Mouse (Mus musculus) adrenal gland, adult 10 weeks (tissue): ENCODE measurements around the gene Xlr4c. TPM values are rescaled to one million over a fixed set of nuclear protein-coding genes. Genes with fewer than 3 reads are reported as not detected.

Experiments
- polyA plus RNA-seq: library from polyadenylated mRNA; stranded (reverse); fragments of 350-450 nt; fragmentation: Illumina TruSeq; extraction: RNeasy Lipid Tissue Mini Kit (QIAGEN cat#74804); gene quantifications from one replicate; pipeline ENCODE4 v1.2.3, GENCODE M21; 2014; ENCODE audit warnings: low read depth, low replicate concordance

Gene Xlr4c
- polyA plus RNA-seq = not detected

DNA sequence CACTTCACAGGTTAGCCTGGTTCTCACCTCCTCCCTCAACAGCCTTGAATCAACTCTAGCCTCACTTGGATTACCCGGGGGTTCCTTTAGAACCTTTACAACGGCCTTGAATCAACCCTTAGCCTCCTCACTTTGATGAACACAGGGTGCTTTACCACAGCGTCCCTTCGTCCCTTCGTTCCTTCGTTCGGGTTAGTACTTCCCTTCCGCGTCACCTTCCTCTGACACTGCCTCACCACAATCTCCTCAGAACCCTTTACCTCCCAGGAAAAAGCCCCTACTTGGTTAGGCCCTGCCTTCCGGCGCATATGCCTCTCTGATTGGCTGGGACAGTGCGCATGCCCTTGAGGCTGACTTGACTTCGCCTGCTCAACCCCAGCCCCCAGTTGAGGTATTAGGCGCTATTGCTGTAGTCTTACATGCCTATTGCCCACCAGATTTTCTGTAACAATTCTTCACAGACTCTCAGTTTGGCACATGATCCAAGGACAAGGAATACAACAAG is at the start of gene Xlr4c:
Gene Xlr4c, minus strand, starts transcription at position 310 of the 505 bp plus-strand sequence.

DNA sequence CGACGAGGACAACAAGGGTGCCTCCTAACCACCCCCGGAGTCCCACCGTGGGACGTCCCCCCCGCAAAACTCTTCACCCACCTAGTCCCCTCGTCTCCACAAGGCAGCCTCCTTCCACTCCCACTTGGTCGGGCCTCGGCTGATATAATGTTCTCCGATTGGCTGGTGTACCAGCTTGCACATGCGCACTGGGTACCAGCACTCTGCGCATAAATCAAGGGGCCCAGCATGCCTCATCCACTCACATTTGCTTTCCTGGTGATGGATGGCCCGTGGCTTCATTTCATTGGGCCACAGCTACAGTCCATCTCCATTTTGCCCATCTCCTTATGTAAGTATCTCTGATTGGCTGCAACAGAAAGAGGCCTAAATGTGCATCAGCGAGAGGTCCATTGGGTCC is 22.3 kb upstream of the Xlr4c start, which contains the start of gene Xlr3c:
Gene Xlr3c, minus strand, starts transcription at position 121 of the 400 bp plus-strand sequence.

DNA sequence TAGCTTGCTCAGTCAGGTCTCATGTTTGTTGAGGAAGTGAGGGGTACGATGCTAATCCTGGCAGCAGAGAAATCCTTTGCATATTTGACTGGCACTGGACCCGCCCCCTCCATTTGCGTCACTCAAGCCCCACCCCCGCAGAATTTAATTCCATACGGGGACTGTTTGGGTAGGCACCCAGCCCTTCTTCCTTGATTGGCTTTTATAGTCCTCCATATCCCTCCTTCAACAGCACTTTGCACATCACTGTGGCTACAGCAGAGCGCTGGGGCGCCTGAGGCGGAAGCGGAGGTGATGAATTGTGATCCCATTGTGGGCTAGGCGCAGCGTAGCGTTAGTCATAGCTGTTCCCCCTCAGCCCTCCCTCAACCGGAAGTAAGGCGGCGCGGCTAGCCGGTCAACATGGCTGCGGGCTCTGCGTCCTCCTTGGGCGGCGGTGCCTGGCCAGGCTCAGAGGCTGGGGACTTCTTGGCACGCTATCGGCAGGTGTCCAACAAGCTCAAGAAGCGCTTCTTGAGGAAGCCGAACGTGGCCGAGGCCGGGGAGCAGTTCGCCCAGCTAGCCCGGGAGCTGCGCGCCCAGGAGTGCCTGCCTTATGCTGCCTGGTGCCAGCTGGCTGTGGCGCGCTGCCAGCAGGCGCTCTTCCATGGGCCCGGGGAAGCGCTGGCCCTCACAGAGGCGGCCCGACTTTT is 14.9 kb downstream of the Xlr4c start, which contains the start of gene F8a:
Gene F8a, plus strand, starts transcription at position 378 of the 692 bp plus-strand sequence.

GRCm38 (mm10) chrX:73213819-73214564 is 28.9 kb downstream of the Xlr4c start, which contains the start of gene Xlr4b:
Gene Xlr4b, plus strand, starts transcription at chrX:73214333.

DNA sequence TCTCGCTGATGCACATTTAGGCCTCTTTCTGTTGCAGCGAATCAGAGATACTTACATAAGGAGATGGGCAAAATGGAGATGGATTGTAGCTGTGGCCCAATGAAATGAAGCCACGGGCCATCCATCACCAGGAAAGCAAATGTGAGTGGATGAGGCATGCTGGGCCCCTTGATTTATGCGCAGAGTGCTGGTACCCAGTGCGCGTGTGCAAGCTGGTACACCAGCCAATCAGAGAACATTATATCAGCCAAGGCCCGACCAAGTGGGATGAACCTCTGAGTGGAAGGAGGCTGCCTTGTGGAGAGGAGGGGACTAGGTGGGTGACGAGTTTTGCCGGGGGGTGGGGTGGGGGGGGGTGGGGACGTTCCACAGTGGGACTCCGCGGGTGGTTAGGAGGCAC is 51.0 kb downstream of the Xlr4c start, which contains the start of gene Xlr3b:
Gene Xlr3b, plus strand, starts transcription at position 274 of the 400 bp plus-strand sequence.

Other genes with a start within 250 kb of the Xlr4c start
- gene Pnma5, start 206.0 kb downstream of the Xlr4c start, polyA plus RNA-seq = not detected
- gene Pnma3, start 178.3 kb downstream of the Xlr4c start, polyA plus RNA-seq = 0.23 TPM
- gene Xlr4a, start 160.7 kb downstream of the Xlr4c start, polyA plus RNA-seq = 0.58 TPM
- gene Xlr3a, start 146.0 kb downstream of the Xlr4c start, polyA plus RNA-seq = 1.7 TPM
- not detected for gene Gm14685, start 126.1 kb downstream of the Xlr4c start, polyA plus RNA-seq
- gene Xlr5b, start 94.3 kb downstream of the Xlr4c start, polyA plus RNA-seq = not detected
- gene DXBay18, start 93.7 kb downstream of the Xlr4c start, polyA plus RNA-seq = not detected
- not detected for gene Spin2d, start 66.1 kb downstream of the Xlr4c start, polyA plus RNA-seq
- gene Xlr3b, start 50.9 kb downstream of the Xlr4c start, polyA plus RNA-seq = 3.5 TPM
- gene Xlr4b, start 28.8 kb downstream of the Xlr4c start, polyA plus RNA-seq = 1.2 TPM
- 12.1 TPM for gene F8a, start 14.8 kb downstream of the Xlr4c start, polyA plus RNA-seq
- not detected for gene Xlr3c, start 22.3 kb upstream of the Xlr4c start, polyA plus RNA-seq
- not detected for gene Xlr5a, start 49.8 kb upstream of the Xlr4c start, polyA plus RNA-seq
- gene Xlr5c, start 49.8 kb upstream of the Xlr4c start, polyA plus RNA-seq = not detected
- not detected for gene Gm45015, start 93.7 kb upstream of the Xlr4c start, polyA plus RNA-seq
- gene Zfp275, start 99.5 kb upstream of the Xlr4c start, polyA plus RNA-seq = 41.2 TPM
- gene Gm18336, start 155.6 kb upstream of the Xlr4c start, polyA plus RNA-seq = not detected
- 0.41 TPM for gene Zfp92, start 168.0 kb upstream of the Xlr4c start, polyA plus RNA-seq
- gene Trex2, start 192.2 kb upstream of the Xlr4c start, polyA plus RNA-seq = not detected
- gene Haus7, start 215.9 kb upstream of the Xlr4c start, polyA plus RNA-seq = 15.5 TPM
- 322 TPM for gene Bgn, start 240.5 kb upstream of the Xlr4c start, polyA plus RNA-seq